Mouse (Mus musculus): ENCODE measurements around the gene Zic1.

The Zic1 gene

DNA sequence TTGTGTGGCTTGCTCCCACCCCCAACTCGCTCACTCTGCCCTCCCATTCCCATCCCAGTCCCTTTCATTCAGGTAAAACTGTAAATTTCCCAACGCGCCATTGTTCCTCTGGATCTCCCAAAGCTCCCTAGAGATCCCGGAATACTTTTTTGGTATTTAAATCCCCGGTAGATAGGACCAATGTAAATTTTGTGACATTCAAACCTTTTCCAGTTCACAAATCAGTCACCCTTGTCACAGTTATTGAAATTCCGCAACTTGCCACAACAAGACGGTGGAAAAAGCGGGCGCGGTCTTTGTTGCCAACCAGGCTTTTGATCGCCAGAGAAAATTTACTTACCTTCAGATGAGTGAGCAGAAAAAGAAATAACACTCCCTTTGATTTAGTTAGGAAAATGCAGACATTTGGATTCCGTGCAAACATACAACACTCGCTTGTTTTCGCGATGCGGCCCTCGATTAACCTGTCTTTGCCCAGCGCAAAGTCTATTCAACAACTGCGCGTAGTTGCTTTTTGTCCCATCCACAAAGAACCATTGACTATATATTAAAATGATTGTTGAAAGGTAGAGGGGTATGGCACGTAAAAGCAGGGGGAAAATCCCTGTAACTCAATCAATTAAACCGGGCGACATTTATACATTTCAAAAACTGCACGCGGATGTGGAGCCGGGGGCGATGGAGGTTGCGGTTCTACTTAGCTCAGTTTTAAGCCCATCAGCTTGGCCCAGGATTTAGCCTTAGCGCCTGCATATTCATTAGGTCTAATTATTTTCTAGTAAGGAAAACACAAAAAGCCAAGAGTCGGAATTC lies 1.6 kb upstream of the Zic1 start:
- DNase-seq (ENCODE audit: low spot score): no peak

GRCm38 (mm10) chr9:91366226-91366998 lies 802 bp upstream of the Zic1 start:
- DNase-seq (ENCODE audit: low spot score): no peak

GRCm38 (mm10) chr9:91364971-91365501 lies 574 bp downstream of the Zic1 start:
- DNase-seq (ENCODE audit: low spot score): no peak

GRCm38 (mm10) chr9:91364127-91364970 lies 1.3 kb downstream of the Zic1 start:
- DNase-seq (ENCODE audit: low spot score): no peak

GRCm38 (mm10) chr9:91363814-91364126 lies 1.8 kb downstream of the Zic1 start:
- DNase-seq (ENCODE audit: low spot score): no peak

DNA sequence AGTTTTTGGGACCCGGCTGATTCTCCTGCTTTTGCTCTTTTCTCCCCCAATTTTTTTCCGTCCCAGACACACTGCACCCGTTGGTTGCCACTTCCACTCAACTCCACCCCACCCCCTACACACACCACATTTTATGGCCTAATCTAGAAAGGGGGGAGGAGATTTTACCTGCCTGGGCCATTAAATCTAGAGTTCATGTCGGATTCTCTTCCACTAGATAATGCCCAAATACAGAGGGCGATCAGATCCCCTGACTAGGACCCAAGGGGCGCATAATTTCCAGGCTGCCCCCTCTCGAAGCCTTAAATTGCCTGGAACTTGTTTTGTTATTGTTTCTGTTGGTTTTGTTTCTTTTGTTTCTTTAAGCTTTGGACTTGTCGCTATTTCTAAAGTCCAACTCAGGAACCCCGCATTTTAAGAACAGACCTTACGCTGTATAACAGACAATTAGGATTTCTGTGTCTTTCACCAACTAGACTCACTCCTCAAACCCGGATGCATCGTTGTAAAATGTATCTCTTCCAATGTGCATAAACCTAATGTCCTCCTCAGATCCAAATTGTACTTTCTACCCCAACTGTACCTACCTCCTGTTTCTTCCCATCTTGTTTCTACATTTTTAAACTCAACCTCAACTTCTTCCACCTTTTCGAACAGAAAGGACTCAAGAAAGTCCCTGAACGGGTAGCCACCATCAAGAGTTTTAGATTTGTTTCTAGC lies 2.4 kb downstream of the Zic1 start:
- DNase-seq (ENCODE audit: low spot score): no peak

GRCm38 (mm10) chr9:91361856-91362601 lies 3.6 kb downstream of the Zic1 start, which contains the start of gene Zic4:
TSS of gene Zic4 (plus strand) at chr9:91362413.
- no peak for DNase-seq (ENCODE audit: low spot score)

DNA sequence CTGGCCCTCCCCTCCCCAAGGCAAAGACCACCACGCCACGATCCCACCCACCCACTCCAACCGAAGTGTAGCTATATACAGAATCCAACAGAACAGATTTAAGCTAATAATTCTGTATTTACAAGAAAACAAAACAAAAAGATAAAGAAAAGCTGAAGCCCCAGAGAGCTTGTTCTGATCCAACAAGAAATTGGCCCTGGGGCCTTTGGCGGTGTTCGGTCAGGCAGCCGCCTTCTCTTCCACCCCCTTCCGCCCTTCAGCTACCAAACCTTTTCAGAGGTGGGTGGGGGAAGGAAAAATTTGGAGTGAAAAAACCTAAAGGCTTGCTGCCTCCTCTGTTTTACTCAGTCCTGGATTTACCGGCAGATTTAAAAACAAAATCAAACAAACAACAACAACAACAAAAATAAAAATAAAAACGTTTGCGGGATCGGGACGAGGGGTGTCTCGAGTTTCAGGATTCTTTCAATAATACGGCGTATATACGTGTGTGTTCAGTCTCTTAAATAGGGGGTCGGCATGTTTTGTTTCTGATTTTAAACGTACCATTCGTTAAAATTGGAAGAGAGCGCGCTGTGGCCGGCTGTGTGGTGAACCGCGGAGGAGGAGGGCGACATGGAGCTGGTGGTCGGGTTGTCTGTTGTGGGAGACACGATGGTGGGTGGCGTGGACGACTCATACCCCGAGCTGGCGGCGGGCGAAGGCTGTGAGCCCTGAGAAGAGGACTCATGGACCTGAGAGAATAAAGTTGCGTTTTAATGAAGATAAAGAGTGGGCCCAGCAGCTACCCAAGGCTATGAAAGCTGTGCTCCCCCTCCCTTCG lies 4.4 kb downstream of the Zic1 start:
- no peak for DNase-seq (ENCODE audit: low spot score)

DNA sequence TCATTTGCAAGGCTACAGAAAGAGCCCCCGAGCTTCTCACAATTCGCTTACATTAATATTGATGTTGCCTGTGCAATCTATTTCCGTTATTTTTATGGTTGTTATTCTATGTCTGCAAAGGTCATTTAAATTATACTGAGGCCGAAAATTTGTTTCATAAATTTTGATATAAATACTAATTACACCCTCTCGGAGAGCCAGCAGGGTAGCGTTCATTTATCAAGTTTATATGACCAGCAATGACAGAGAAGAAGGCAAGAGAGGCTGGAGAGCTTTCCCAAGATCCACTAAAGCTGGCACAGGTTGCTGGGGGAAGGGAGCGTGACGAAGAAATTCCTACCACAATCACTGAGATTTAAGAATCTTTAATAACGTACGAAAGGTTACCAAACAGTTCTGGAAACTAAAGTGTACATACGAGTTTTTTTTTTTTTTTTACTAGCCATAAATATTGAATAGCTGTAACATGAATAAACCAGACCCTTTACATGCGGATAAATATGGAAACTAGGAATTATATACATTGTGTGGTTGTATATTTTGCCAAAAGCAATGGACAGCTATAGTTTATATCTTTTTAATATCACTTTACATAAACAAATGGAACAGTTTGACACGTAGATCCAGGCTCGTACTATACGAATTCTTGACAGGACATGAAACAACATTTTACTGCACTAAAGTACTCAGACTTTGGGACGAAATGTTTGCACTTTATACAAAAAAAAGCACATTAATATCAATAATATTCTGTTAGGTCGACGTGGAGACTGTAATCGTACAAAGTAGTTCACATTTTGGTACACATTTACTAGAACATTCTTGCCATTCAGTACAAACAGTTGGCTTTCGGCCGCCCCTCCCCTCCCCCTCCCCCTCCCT lies 5.2 kb downstream of the Zic1 start:
- no peak for DNase-seq (ENCODE audit: low spot score)

- DNase-seq (ENCODE audit: low spot score): no peak
Observed at GRCm38 (mm10) chr9:91358851-91359687, 6.5 kb downstream of the Zic1 start.

- DNase-seq (ENCODE audit: low spot score): no peak
Observed at GRCm38 (mm10) chr9:91357321-91357720, 8.3 kb downstream of the Zic1 start.

- no peak for DNase-seq (ENCODE audit: low spot score)
Observed at GRCm38 (mm10) chr9:91356353-91356740, 9.3 kb downstream of the Zic1 start.

GRCm38 (mm10) chr9:91355629-91356352 lies 9.8 kb downstream of the Zic1 start:
- no peak for DNase-seq (ENCODE audit: low spot score)

- no peak for DNase-seq (ENCODE audit: low spot score)
Observed at GRCm38 (mm10) chr9:91355270-91355589, 10.4 kb downstream of the Zic1 start.

GRCm38 (mm10) chr9:91354434-91355269 lies 11.0 kb downstream of the Zic1 start:
- no peak for DNase-seq (ENCODE audit: low spot score)

Data from ovary, postnatal 36 days (tissue).